Mouse (Mus musculus): ENCODE data around the gene a. TPM values are rescaled to one million over a fixed set of nuclear protein-coding genes. Genes with fewer than 3 reads are reported as not detected.
A peak's percentile ranks its signal among the peaks of the same experiment; 100 is the strongest.

a gene
- not detected for total RNA-seq (2022)

- DNase-seq (ENCODE audit: low spot score in 2 of 2) = peak; percentile 94 to 95
Measured at GRCm38 (mm10) chr2:154790656-154791483, at the start of gene a, which contains the start of gene Raly. a (plus strand) TSS chr2:154791402. Raly (plus strand) TSS chr2:154791096.

GRCm38 (mm10) chr2:154742911-154743819 lies 48.0 kb upstream of the a start:
- DNase-seq (ENCODE audit: low spot score in 2 of 2) = no peak

GRCm38 (mm10) chr2:154743915-154744314 lies 47.3 kb upstream of the a start:
- DNase-seq (ENCODE audit: low spot score in 2 of 2) = no peak

- DNase-seq (ENCODE audit: low spot score in 2 of 2) = no peak
Measured at GRCm38 (mm10) chr2:154748383-154748782, 42.8 kb upstream of the a start.

GRCm38 (mm10) chr2:154749046-154750036 lies 41.9 kb upstream of the a start:
- peak in 1 of 2 experiments; percentile 9 for DNase-seq (ENCODE audit: low spot score in 2 of 2)

DNA sequence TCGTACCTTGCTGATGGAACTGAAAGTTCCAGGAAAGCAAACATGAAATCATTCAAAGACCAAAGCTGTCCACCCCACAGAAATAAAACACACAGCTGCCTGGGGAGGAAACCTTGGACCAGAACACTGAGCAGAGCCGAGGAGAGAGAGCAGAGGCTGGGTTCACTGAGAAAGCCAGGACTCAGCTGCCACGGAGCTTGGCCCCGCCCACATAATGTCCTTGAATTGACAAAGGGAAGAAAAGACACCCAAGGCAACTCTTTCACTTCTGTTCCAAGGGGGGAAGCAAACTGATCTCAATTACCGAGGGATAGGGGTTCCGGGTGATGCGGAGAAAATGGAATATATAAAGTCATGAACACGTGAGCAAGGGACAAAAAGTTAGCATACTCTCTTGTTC lies 39.3 kb upstream of the a start:
- DNase-seq (ENCODE audit: low spot score in 2 of 2) = no peak

GRCm38 (mm10) chr2:154754068-154754560 lies 37.1 kb upstream of the a start:
- no peak for DNase-seq (ENCODE audit: low spot score in 2 of 2)

DNA sequence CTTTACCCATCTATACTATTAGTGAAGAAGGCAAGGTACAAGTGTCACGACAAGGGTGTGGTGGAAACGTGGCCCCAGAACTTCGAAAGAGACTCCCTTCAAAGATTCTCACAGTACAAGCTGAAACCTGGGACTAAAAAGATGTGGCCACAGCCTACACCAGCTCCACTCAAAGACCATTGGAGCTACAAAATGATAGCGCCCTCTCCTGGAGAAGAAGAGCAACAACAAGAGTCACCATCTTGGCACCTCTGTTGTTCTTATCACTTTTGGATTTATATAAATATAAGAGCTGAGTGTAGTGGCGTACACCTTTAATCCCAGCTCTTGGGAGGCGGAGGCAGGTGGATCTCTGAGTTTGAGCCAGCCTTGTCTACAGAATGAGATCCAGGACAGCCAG lies 35.4 kb upstream of the a start:
- no peak for DNase-seq (ENCODE audit: low spot score in 2 of 2)

DNA sequence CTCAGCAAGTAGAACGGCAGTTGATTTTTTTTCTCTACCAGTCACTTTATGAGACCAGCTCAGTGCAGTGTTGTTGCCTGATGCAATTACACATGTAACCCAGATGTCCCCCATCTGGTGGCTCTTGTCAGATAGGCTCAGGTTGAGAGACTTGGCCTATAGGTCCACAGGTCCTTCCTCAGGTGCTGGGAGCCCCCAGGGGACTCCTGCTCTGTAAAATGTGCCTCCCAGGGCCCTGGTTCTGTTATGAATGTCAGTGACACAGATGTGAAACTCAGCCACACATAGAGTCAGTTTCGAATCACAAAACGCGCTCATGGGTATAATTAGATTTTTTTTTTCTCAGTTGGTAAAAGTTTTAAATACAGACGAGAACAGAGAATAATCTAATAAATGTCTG lies 33.5 kb upstream of the a start:
- DNase-seq (ENCODE audit: low spot score in 2 of 2) = no peak

GRCm38 (mm10) chr2:154758454-154758853 lies 32.7 kb upstream of the a start:
- no peak for DNase-seq (ENCODE audit: low spot score in 2 of 2)

GRCm38 (mm10) chr2:154763226-154763625 lies 28.0 kb upstream of the a start:
- no peak for DNase-seq (ENCODE audit: low spot score in 2 of 2)

GRCm38 (mm10) chr2:154764828-154765497 lies 26.2 kb upstream of the a start:
- no peak for DNase-seq (ENCODE audit: low spot score in 2 of 2)

GRCm38 (mm10) chr2:154765554-154766008 lies 25.6 kb upstream of the a start:
- no peak for DNase-seq (ENCODE audit: low spot score in 2 of 2)

- no peak for DNase-seq (ENCODE audit: low spot score in 2 of 2)
Measured at GRCm38 (mm10) chr2:154767051-154767450, 24.2 kb upstream of the a start.

DNA sequence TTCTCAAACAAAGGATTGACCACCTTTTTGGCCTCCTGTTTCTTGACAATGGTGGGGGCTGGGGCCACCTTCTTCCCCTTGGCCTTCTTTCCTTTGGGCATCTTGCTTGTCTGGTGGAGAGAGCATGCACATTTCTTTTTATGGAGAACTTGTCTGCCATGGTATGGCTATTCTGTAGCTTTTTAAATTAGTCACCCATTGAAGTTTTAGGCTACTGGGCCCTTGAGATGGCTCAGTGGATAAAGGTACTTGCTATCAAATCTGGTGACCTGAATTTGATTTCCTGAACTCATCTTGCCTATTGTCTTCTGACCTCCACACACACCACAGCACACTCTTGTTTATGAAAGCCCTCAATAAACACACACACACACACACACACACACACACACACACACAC lies 21.3 kb upstream of the a start, which contains the start of gene Gm14214:
Gm14214 (minus strand) TSS at position 101 of the 400 bp plus-strand sequence.
- DNase-seq (ENCODE audit: low spot score in 2 of 2) = no peak

- DNase-seq (ENCODE audit: low spot score in 2 of 2) = no peak
Measured at GRCm38 (mm10) chr2:154771604-154772003, 19.6 kb upstream of the a start.

GRCm38 (mm10) chr2:154774032-154774431 lies 17.2 kb upstream of the a start:
- no peak for DNase-seq (ENCODE audit: low spot score in 2 of 2)

DNA sequence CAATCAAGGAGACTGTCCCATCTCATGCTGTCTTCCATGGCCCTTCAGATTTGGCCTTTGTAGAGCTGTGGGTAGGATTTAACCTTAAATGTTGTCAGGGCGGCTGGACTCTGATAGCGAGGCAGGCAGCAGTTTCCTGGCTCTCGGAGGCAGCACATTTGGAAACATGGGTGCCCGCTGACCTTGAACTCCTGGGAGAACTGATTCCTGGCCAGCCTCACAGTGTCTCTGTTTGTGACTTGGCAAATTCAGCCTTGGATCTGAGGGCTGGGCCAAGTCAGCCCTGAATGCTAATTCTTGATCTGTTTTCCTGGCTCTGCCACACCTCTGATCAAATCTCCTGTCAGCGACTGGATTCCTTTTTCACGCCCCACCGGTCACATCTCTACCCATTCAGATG lies 14.7 kb upstream of the a start:
- DNase-seq (ENCODE audit: low spot score in 2 of 2) = no peak

DNA sequence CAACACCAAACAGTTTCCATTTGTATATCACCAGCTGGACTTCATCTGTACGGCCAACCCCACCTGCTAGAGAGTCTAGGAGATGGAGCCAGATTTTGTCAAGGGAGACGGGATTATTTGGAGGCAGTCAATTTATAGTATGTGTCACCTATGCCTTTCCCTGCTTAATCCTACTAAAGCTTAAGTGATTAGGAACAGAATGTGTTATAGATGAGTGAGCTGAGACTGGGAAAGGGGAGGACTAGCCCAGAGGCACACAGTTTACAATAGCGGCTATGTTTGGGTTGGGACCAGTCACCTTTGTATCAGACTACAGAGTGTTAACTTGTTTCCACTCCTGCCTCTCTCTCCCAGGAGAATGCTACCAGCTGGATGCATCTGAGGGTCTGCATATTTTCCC lies 11.6 kb upstream of the a start:
- no peak for DNase-seq (ENCODE audit: low spot score in 2 of 2)

DNA sequence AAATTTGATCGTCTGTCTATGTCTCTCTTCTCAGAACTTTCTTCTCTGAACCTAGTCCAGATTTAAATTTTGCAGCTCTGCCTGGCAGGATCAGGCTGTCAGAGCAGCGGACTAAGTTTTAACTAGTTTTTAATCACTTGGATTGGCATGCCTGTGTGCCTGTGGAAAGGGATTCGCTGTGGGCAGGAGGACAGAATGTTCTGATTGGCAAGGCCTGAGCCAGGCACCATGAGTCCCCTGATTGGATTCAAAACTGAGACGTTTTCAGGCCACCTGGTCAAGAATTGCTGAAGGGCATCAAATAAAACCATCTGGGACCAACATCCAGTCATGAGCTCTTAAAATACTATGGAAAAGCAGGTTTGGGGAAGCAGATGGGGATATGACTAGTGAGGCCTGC lies 8.8 kb upstream of the a start:
- DNase-seq (ENCODE audit: low spot score in 2 of 2) = no peak
